Mouse (Mus musculus) thymus, adult 18-20 months (tissue): ENCODE measurements around the gene Asphd2.

Experiments used
- DNase-seq, 2 experiments: peaks; one replicate each; pipeline ENCODE4 v3.0.0; 2022; ENCODE audit warnings: mixed read lengths in 2 of 2

Gene Asphd2

GRCm38 (mm10) chr5:112389352-112389751 lies 5.3 kb downstream of the Asphd2 start:
- no peak for DNase-seq

- DNase-seq, result no peak
These were observed 8.7 kb downstream of the Asphd2 start for GRCm38 (mm10) chr5:112385973-112386372.

- DNase-seq, result no peak
These were observed 9.7 kb downstream of the Asphd2 start for GRCm38 (mm10) chr5:112384805-112385472.

- no peak for DNase-seq
These were observed 11.9 kb downstream of the Asphd2 start for GRCm38 (mm10) chr5:112382641-112383330.

- no peak for DNase-seq
These were observed 12.6 kb downstream of the Asphd2 start for GRCm38 (mm10) chr5:112382042-112382441.

- DNase-seq, result no peak
These were observed 13.5 kb downstream of the Asphd2 start for GRCm38 (mm10) chr5:112381154-112381553.

GRCm38 (mm10) chr5:112378716-112379115 lies 15.9 kb downstream of the Asphd2 start:
- DNase-seq, result no peak

- no peak for DNase-seq
These were observed 17.3 kb downstream of the Asphd2 start for GRCm38 (mm10) chr5:112377380-112377779.

GRCm38 (mm10) chr5:112376111-112376510 lies 18.6 kb downstream of the Asphd2 start:
- no peak for DNase-seq

- DNase-seq, result no peak
These were observed 22.7 kb downstream of the Asphd2 start for GRCm38 (mm10) chr5:112371933-112372332.

GRCm38 (mm10) chr5:112370236-112370813 lies 24.3 kb downstream of the Asphd2 start:
- no peak for DNase-seq

- no peak for DNase-seq
These were observed 25.3 kb downstream of the Asphd2 start for GRCm38 (mm10) chr5:112369326-112369725.

- DNase-seq, result peak in 1 of 2 experiments; percentile 14
These were observed 26.0 kb downstream of the Asphd2 start for GRCm38 (mm10) chr5:112368666-112369065.

- DNase-seq, result no peak
These were observed 26.7 kb downstream of the Asphd2 start for GRCm38 (mm10) chr5:112367929-112368328.

- DNase-seq, result no peak
These were observed 27.3 kb downstream of the Asphd2 start for GRCm38 (mm10) chr5:112367338-112367737.

- no peak for DNase-seq
These were observed 27.8 kb downstream of the Asphd2 start for GRCm38 (mm10) chr5:112366879-112367278.

- no peak for DNase-seq
These were observed 30.4 kb downstream of the Asphd2 start for GRCm38 (mm10) chr5:112364184-112364797.

- no peak for DNase-seq
These were observed 34.6 kb downstream of the Asphd2 start for GRCm38 (mm10) chr5:112360077-112360476.

- DNase-seq, result no peak
These were observed 35.1 kb downstream of the Asphd2 start for GRCm38 (mm10) chr5:112359520-112359919.

GRCm38 (mm10) chr5:112356322-112356721 lies 38.3 kb downstream of the Asphd2 start:
- no peak for DNase-seq

- no peak for DNase-seq
These were observed 38.8 kb downstream of the Asphd2 start, which contains the start of gene Gm6583 for GRCm38 (mm10) chr5:112355910-112356309. Gene Gm6583, minus strand, starts transcription at chr5:112356033.

- no peak for DNase-seq
These were observed 39.2 kb downstream of the Asphd2 start for GRCm38 (mm10) chr5:112355493-112355892.

GRCm38 (mm10) chr5:112349169-112349568 lies 45.5 kb downstream of the Asphd2 start:
- DNase-seq, result no peak
